Mouse (Mus musculus) heart, adult 2 months (tissue): ENCODE measurements around the gene Tmem237. TPM values are rescaled to one million over a fixed set of nuclear protein-coding genes. Genes with fewer than 3 reads are reported as not detected.

Source experiments
- DNase-seq, 2 experiments: peaks; one replicate each; pipeline ENCODE4 v3.0.0; 2021
- H3K27ac ChIP-seq: fragments of 200-600 bp; 2 replicates; pipeline ENCODE4 v1.8.1; 2022
- H3K27me3 ChIP-seq: fragments of 200-500 bp; 2 replicates; pipeline ENCODE4 v1.6.1; 2012; ENCODE audit warnings: mild to moderate bottlenecking, low read length, inconsistent platforms, mixed read lengths; ENCODE audit not compliant: control insufficient read depth, insufficient read depth
- H3K36me3 ChIP-seq: fragments of 200-500 bp; 2 replicates; pipeline ENCODE4 v1.6.1; 2012; ENCODE audit warnings: low read length, inconsistent platforms; ENCODE audit not compliant: control insufficient read depth, insufficient read depth
- H3K4me1 ChIP-seq: fragments of 200-500 bp; 2 replicates; pipeline ENCODE4 v1.6.1; 2011; ENCODE audit warnings: low read length; ENCODE audit not compliant: control insufficient read depth, insufficient read depth
- H3K4me3 ChIP-seq: fragments of 200-600 bp; 2 replicates; pipeline ENCODE4 v1.8.1; 2022
- H3K79me2 ChIP-seq: fragments of 200-500 bp; replicated peaks from 2 replicates; pipeline ENCODE4 v1.6.1; 2012; ENCODE audit warnings: mild to moderate bottlenecking, inconsistent platforms, low read length, moderate library complexity, mixed read lengths; ENCODE audit not compliant: control insufficient read depth, insufficient read depth
- H3K9ac ChIP-seq: fragments of 200-500 bp; 2 replicates; pipeline ENCODE4 v1.6.1; 2012; ENCODE audit warnings: low read depth, mild to moderate bottlenecking, control low read depth, inconsistent platforms, low read length, mixed read lengths
- CTCF ChIP-seq: fragments of 200-600 bp; IDR thresholded peaks from 2 replicates; pipeline ENCODE4 v1.8.1; 2022; ENCODE audit warnings: antibody characterized with exemption, mild to moderate bottlenecking, moderate library complexity
- EP300 ChIP-seq: fragments of 200-500 bp; IDR thresholded peaks from 2 replicates; pipeline ENCODE4 v1.6.1; 2011; ENCODE audit warnings: low read depth, low read length, control low read depth; ENCODE audit not compliant: insufficient read depth
- POLR2A ChIP-seq: fragments of 200-500 bp; IDR thresholded peaks from 2 replicates; pipeline ENCODE4 v1.6.1; 2011; ENCODE audit warnings: mild to moderate bottlenecking, low read depth, low read length, control low read depth; ENCODE audit not compliant: insufficient read depth
- WGBS: fragments of 180-500 bp; shearing (Covaris S2); methylation state at CpG from one replicate; pipeline ENCODE4 v1.1.7; 2018; 5-methylcytosine and 5-hydroxymethylcytosine counted together
- intact Hi-C: fragments of 180-260 bp; cut with DNase I; formaldehyde crosslinking; loops from one replicate; pipeline ENCODE4 v1.15.1; 2025
- long read RNA-seq: library from polyadenylated mRNA; stranded (forward); transcript quantifications from one replicate; pipeline ENCODE4 v2.0.0, GENCODE M21; 2021
- polyA plus RNA-seq: library from polyadenylated mRNA; depleted of rRNA; stranded (reverse); fragments of >200 nt; gene quantifications from 2 replicates; pipeline ENCODE4 v1.2.3, GENCODE M21; 2012; rRNA removed
- total RNA-seq, 2 experiments: library from RNA; stranded (reverse); gene quantifications; 2 replicates each; pipeline ENCODE4 v1.2.3; 2021

Tmem237 gene
- total RNA-seq (1 to 10 TPM; 3.5 to 3.7 TPM), polyA plus RNA-seq (2.4 and 4.9 TPM in 2 replicates)
- long read RNA-seq, partial matches to known transcripts, result 0 of 1 reads
- long read RNA-seq, other reads (novel, unspliced or antisense), result 1 of 1 reads

DNA sequence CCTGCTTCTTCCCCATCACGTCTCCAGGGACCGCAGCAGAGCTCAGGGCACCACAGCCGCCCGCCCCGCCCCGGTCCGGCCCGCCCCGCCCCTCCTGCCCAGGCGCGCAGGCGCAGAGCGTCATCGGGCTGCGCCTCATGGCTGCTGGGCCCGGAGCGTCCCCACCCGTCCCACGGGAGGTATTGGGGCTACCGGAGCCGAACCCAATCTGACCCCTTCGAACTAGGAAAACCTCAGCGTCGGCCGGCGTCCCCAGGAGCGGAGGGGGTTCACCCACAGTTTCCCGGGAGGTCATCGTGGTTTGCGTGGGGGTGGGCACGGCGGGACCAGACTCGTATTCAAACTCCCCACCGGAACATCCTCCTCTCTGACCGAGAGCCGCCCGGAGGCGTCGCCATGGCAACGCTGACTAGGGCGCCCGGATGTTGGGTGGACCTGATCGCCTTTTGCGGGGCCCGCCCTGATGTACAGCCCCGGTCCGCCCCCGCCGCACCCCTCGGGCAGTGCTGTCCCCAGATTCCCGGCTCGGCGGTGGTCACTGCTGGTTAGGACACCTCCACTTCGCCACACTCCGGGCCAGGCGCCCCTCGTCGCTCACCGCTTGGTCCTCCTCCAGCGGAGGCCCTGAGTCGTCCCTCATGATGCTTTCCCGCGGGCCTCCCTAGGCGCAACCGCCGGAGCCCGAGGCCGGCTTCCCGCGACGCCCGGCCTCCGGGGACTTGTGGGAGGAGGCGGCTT lies at the start of gene Tmem237:
TSS of gene Tmem237 (minus strand) at position 689 of the 738 bp plus-strand sequence.
- no peaks in the 10 kb centered on the region; the same call in 1 of the 2 replicates for H3K36me3 ChIP-seq
- intact Hi-C loops, result loop anchor here (5.0 kb wide), 1 partner anchor 148 kb away; the partner anchor contains the start of genes Stradb and Trak2
- peak within 1 kb of the TSS; percentile 93 for H3K9ac ChIP-seq

DNA sequence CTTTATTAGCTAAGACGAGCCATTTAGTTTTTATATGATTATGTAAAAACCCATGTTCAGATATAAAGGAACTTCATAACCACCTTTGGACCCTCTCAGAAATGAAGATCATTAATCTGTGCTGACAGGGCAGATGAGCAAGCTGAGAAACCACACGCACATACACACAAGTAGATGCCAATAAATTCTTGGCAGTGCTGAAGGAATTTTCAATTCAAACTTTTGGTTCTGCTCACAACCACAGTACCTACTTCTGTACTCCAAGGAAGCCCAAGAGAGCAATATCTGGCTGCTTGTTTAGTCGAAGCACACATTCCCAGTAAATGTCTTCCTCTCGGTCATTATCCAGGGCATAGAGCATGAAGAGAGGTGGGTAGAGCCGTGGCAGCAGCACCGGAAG lies 49.4 kb upstream of the Tmem237 start:
- no peak for DNase-seq

More for the DNA sequence above, at the start of gene Tmem237:
- peak; percentile 93 to 95 for DNase-seq
- no peaks in the 10 kb centered on the region for H3K79me2 ChIP-seq
- H3K4me1 ChIP-seq, result no peaks in the 10 kb centered on the region
- WGBS, result under 1% methylated on average over 73 of the region's 74 CpGs
- H3K27ac ChIP-seq, result peak within 1 kb of the TSS; percentile 88
- H3K4me3 ChIP-seq, result peak within 1 kb of the TSS; percentile 85
- H3K27me3 ChIP-seq, result no peaks in the 10 kb centered on the region
- TF ChIP-seq CTCF (no peak), EP300 (no peak), POLR2A (peak; percentile 55; the same call in 1 of the 2 replicates)

DNA sequence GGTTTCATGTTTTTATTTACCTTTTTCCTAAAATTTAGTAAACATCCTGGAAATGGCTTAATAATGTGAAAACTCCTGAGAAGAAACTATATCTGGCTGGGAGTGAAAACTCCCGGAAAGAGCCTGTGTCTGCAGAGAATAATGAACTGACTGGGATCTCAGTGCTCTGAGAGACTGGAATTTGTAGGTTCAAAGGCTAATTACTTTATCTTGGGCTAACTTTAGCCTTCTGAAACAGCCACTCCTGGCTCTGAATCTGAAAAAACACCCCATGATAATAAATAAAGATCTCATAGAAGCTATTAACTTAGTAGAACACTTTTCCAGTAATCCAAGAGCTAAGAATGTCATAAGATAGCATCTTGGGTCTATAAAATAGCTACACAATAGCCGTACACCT lies 48.3 kb upstream of the Tmem237 start:
- 60% methylated on average over 2 of the region's 2 CpGs for WGBS
- TF ChIP-seq CTCF (no peak), EP300 (no peak), POLR2A (no peak)

More for the DNA sequence above, 49.4 kb upstream of the Tmem237 start:
- intact Hi-C loops, result no loop called here
- no peak overlapping the region for H3K4me3 ChIP-seq
- H3K79me2 ChIP-seq, result no peaks in the 10 kb centered on the region
- WGBS, result 85% methylated on average over 6 of the region's 6 CpGs
- H3K9ac ChIP-seq, result no peak overlapping the region
- H3K27me3 ChIP-seq, result no peaks in the 10 kb centered on the region
- no peak for TF ChIP-seq POLR2A
- TF ChIP-seq CTCF, result no peak
- no peak for TF ChIP-seq EP300
- H3K4me1 ChIP-seq, result no peaks in the 10 kb centered on the region
- H3K36me3 ChIP-seq, result no peaks in the 10 kb centered on the region
- no peak overlapping the region for H3K27ac ChIP-seq

DNA sequence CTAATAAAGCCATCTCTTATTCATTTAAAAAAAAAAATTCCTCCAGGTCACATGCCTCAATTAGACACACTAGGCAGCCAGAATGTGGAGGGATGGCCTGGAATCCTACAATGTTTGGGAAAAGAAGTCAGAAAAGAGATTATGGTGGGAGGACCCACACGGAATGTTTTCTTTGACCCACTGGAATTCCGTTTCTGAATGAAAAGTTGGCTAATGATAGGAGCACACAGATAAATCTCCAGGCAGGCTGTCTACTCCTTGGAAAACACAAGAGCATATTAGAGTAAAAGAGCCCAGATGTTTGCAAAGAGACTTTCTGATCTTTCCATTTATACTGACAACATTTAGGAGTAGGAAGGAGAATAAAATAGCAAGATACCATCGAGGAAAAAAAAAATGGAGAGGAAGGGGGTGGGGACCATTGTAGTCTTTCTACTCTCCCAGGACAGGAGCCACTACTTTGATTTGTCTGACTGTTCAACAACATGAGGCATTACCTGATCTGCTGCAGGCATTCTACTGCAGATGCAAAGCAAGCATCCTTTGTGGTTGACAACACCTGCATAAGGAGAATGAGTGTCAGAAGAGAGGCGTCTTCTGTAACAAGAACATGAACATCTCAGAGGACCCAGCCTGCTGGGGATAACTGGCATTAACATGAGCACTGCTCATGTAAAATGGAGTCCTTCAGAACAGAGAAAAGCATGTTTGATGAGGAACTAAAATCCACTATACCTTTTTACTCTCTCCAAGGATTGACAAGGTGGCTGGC lies 47.6 kb upstream of the Tmem237 start:
- intact Hi-C loops, result no loop called here
- H3K4me1 ChIP-seq, result no peaks in the 10 kb centered on the region
- H3K9ac ChIP-seq, result no peak overlapping the region
- H3K36me3 ChIP-seq, result no peaks in the 10 kb centered on the region
- H3K4me3 ChIP-seq, result no peak overlapping the region
- no peak for DNase-seq
- WGBS, result 61% methylated on average over 4 of the region's 4 CpGs
- H3K79me2 ChIP-seq, result no peaks in the 10 kb centered on the region
- TF ChIP-seq CTCF, result no peak
- TF ChIP-seq POLR2A, result no peak
- no peak for TF ChIP-seq EP300
- no peaks in the 10 kb centered on the region for H3K27me3 ChIP-seq
- H3K27ac ChIP-seq, result no peak overlapping the region

More for the DNA sequence above, 48.3 kb upstream of the Tmem237 start:
- H3K36me3 ChIP-seq, result no peaks in the 10 kb centered on the region
- no peak overlapping the region for H3K9ac ChIP-seq
- H3K4me3 ChIP-seq, result no peak overlapping the region
- no peaks in the 10 kb centered on the region for H3K27me3 ChIP-seq
- intact Hi-C loops, result no loop called here
- H3K79me2 ChIP-seq, result no peaks in the 10 kb centered on the region
- H3K27ac ChIP-seq, result no peak overlapping the region
- H3K4me1 ChIP-seq, result no peaks in the 10 kb centered on the region
- DNase-seq, result no peak

DNA sequence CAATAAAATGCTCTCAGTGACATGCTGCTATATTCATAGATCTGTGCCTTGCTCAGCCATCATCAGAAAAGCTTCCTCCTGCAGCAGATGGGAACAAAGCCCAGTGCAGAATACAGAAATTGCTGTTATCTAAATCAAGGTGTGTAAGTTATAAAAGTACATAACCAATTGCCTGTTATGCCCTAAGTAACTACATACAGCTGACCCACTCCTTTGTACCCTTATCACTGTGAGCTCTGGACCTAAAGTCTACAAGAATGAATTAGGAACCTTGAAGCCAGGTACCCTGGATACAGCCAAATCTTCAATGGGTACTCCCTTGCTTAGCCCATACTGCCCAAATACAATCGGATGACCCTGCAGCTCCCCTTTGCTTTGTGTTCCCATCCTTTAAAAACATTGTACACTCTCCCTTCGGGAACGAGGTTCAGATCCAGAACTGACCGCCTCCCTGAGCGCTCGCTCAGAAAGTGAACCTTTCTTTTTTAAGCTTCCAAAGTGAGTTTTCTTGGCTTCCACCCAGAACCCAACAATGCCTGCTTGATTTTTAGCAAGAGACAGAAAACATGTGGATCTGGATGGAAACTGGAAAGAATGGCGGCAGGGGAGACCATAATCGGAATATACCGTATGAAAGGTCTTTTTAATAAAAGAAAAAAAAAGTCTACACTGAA lies 46.2 kb upstream of the Tmem237 start:
- Histone ChIP-seq H3K27ac (no peak overlapping the region), H3K79me2 (no peaks in the 10 kb centered on the region), H3K4me1 (no peaks in the 10 kb centered on the region; the same call in 1 of the 2 replicates), H3K9ac (no peak overlapping the region), H3K27me3 (no peaks in the 10 kb centered on the region), H3K4me3 (no peak overlapping the region), H3K36me3 (no peaks in the 10 kb centered on the region)
- WGBS, result 72% methylated on average over 9 of the region's 9 CpGs
- no peak for TF ChIP-seq POLR2A
- TF ChIP-seq EP300, result no peak
- TF ChIP-seq CTCF, result no peak
- intact Hi-C loops, result no loop called here
- DNase-seq, result no peak
